Mouse (Mus musculus): ENCODE data around the gene H2-D1. TPM values are rescaled to one million over a fixed set of nuclear protein-coding genes. Genes with fewer than 3 reads are reported as not detected.

H2-D1 gene
- polyA plus RNA-seq, 1 experiment from 2014 or later = 46.0 TPM

- no peak for ATAC-seq (ENCODE audit: low FRiP score)
- no peak overlapping the region for H3K27ac ChIP-seq
- 87% methylated on average over 18 of the region's 18 CpGs for WGBS
- H3K4me3 ChIP-seq = no peak overlapping the region
- H3K36me3 ChIP-seq = peaks cover 65% of the 10 kb centered on the region
- H3K4me2 ChIP-seq (replicated peaks) = no peak overlapping the region
- H3K4me1 ChIP-seq = peaks cover under 1% of the 10 kb centered on the region; the same call in 1 of the 2 replicates
- no peak overlapping the region for H3K9ac ChIP-seq
- H3K27me3 ChIP-seq = no peaks in the 10 kb centered on the region
- no peaks in the 10 kb centered on the region for H3K9me3 ChIP-seq (replicated peaks)
Observed at GRCm38 (mm10) chr17:35252619-35253292, 9.8 kb upstream of the H2-D1 start.

DNA sequence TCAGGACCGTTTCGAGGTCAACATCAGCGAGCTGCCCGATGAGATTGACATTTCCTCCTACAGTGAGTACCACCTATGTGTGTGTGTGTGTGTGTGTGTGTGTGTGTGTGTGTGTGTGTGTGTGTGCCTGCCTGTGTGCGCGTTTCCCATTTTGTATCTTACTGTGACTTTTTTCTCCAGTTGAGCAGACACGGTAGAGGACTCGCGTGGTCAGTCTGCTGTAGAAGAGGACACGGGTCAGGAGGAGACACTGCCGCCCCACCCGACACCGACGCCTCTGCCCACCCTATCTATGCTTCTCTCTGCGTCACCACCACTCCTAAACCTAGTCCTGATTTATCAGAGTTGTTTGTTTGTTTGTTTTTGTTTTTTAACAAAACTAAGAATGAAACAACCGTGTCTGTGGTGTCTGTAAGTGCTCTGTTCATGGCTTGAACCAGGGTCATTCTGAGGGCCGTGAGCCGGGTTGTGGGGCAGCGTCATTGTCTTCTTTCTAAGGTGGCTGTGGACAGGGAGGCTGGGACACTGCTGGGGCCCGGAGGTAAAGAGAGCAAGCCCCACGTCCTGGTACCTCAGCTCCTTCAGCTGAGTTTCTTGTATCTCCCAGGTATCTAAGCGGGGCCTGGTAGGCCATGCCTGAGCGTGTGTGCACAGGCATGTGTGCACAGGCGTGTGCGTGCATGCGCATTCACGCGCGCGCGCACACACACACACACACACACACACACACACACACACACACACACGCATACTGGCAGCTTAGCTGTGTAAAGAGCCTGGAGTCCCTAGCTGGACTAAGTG is 9.0 kb upstream of the H2-D1 start:
- H3K27ac ChIP-seq = no peak overlapping the region
- no peak overlapping the region for H3K4me3 ChIP-seq
- no peak overlapping the region for H3K4me2 ChIP-seq (replicated peaks)
- no peaks in the 10 kb centered on the region for H3K9me3 ChIP-seq (replicated peaks)
- no peak for ATAC-seq (ENCODE audit: low FRiP score)
- H3K9ac ChIP-seq = no peak overlapping the region
- 88% methylated on average over 32 of the region's 32 CpGs for WGBS
- no peaks in the 10 kb centered on the region for H3K27me3 ChIP-seq
- H3K4me1 ChIP-seq = peaks cover 3% of the 10 kb centered on the region
- H3K36me3 ChIP-seq = peaks cover 57% of the 10 kb centered on the region

GRCm38 (mm10) chr17:35254241-35255098 is 8.1 kb upstream of the H2-D1 start:
- Histone ChIP-seq H3K27ac (no peak overlapping the region), H3K4me2 (replicated peaks) (no peak overlapping the region), H3K9ac (no peak overlapping the region), H3K9me3 (replicated peaks) (no peaks in the 10 kb centered on the region), H3K4me1 (peaks cover 3% of the 10 kb centered on the region), H3K4me3 (no peak overlapping the region), H3K27me3 (0 out of 2 replicates have a peak, but pooled peaks cover 2% of the 10 kb centered on the region), H3K36me3 (peaks cover 48% of the 10 kb centered on the region)
- peak; percentile 26; the same call in 1 of the 2 replicates for ATAC-seq (ENCODE audit: low FRiP score)
- WGBS = 58% methylated on average over 11 of the region's 11 CpGs

GRCm38 (mm10) chr17:35255301-35255700 is 7.2 kb upstream of the H2-D1 start:
- Histone ChIP-seq H3K27ac (no peak overlapping the region), H3K4me2 (replicated peaks) (no peak overlapping the region), H3K27me3 (0 out of 2 replicates have a peak, but pooled peaks cover 8% of the 10 kb centered on the region), H3K4me3 (no peak overlapping the region), H3K36me3 (peaks cover 39% of the 10 kb centered on the region), H3K9ac (no peak overlapping the region; the same call in 1 of the 2 replicates), H3K9me3 (replicated peaks) (no peaks in the 10 kb centered on the region), H3K4me1 (peaks cover 3% of the 10 kb centered on the region)
- ATAC-seq (ENCODE audit: low FRiP score) = no peak
- WGBS = 79% methylated on average over 3 of the region's 3 CpGs

DNA sequence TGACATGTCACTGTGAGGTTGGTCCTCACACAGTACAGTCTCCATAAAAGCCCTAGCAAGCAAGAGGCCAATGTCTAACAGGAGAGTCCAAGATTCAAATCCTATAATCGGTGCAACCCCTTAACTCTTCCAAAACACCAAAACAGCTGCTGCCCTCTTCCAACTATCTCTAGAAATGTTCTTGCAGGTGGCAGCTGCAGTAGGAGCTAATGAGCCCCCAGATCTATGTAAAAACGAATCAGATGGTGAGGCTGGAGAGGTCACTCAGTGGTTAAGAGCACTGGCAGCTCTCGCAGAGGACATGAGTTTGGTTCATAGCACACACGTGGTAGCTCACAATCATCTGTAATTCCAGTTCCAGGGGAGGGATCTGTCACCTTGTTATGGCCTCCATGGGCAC is 6.8 kb upstream of the H2-D1 start:
- Histone ChIP-seq H3K36me3 (peaks cover 35% of the 10 kb centered on the region), H3K4me3 (no peak overlapping the region), H3K9ac (no peak overlapping the region; the same call in 1 of the 2 replicates), H3K9me3 (replicated peaks) (no peaks in the 10 kb centered on the region), H3K4me1 (peaks cover 3% of the 10 kb centered on the region), H3K27me3 (0 out of 2 replicates have a peak, but pooled peaks cover 8% of the 10 kb centered on the region), H3K4me2 (replicated peaks) (no peak overlapping the region), H3K27ac (no peak overlapping the region)
- ATAC-seq (ENCODE audit: low FRiP score) = no peak
- 65% methylated on average over 4 of the region's 4 CpGs for WGBS

DNA sequence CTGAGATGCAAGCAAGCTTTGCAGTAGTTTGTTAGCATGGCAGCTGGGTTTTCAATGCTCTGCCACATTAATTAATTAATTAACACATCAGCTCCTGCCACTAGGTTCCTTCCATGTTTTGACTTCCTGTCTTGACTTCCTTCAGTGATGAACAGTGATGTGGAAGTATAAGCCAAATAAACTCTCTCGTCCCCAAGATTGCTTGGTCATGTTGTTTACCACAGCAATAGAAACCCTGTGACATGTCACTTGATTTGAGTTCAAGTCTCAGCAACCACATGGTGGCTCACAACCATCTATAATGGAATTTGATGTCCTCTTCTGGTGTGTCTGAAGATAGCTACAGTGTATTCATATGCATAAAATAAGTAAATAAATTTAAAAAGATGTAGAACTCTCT is 5.2 kb upstream of the H2-D1 start:
- Histone ChIP-seq H3K27ac (no peak overlapping the region), H3K4me2 (replicated peaks) (no peak overlapping the region), H3K4me3 (no peak overlapping the region), H3K4me1 (peaks cover 3% of the 10 kb centered on the region), H3K9me3 (replicated peaks) (no peaks in the 10 kb centered on the region), H3K27me3 (peaks cover 18% of the 10 kb centered on the region; the same call in 1 of the 2 replicates), H3K36me3 (peaks cover 20% of the 10 kb centered on the region), H3K9ac (no peak overlapping the region)
- WGBS = 84% methylated on average over 1 of the region's 1 CpGs
- no peak for ATAC-seq (ENCODE audit: low FRiP score)

GRCm38 (mm10) chr17:35257824-35258491 is 4.6 kb upstream of the H2-D1 start:
- Histone ChIP-seq H3K4me1 (peaks cover 6% of the 10 kb centered on the region), H3K9me3 (replicated peaks) (no peaks in the 10 kb centered on the region), H3K9ac (peak overlapping the region; percentile 36), H3K4me3 (peak overlapping the region; percentile 10; the same call in 1 of the 2 replicates), H3K27ac (no peak overlapping the region), H3K27me3 (peaks cover 21% of the 10 kb centered on the region), H3K4me2 (replicated peaks) (peak overlapping the region; percentile 34), H3K36me3 (peaks cover 14% of the 10 kb centered on the region)
- no peak for ATAC-seq (ENCODE audit: low FRiP score)
- 13% methylated on average over 17 of the region's 17 CpGs for WGBS

DNA sequence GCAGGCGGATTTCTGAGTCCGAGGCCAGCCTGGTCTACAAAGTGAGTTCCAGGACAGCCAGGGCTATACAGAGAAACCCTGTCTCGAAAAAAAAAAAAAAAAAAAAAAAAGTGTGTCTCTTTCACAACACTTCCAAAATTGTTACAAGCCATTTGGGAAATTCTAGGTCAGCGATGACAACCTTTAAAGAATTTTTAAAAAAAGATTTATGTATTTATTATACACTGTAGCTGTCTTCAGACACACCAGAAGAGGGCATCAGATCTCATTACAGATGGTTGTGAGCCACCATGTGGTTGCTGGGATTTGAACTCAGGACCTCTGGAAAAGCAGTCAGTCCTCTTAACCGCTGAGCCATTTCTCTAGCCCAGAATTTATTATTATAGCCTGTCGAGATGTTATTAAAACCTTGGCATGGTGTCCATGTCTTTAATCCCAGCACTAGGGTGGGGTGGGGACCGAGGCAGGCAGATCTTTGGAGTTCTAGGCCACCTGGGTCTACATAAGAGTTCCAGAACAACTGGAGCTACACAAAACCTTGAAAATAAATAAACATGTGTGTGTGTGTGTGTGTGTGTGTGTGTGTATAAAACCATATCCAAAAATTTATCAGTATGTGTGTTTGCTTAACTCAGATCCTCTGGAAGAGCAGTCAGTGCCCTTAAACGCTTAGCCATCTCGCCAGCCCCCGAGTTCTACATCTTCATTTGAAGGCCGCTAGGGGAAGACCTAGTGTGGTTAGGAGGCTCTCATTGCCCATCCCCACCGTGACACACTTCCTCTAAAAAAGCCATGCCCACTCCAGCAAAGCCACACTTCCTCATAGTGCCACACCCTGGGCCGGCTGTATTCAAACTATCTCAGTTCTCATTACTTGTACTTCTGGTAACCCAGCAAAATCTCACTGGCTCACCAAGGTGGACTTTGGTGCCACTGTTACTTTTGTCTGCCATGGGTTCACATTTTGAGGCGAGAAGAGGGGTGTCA is 3.7 kb upstream of the H2-D1 start:
- H3K9ac ChIP-seq = no peak overlapping the region
- no peak overlapping the region for H3K4me2 ChIP-seq (replicated peaks)
- no peaks in the 10 kb centered on the region for H3K9me3 ChIP-seq (replicated peaks)
- H3K4me3 ChIP-seq = no peak overlapping the region
- ATAC-seq (ENCODE audit: low FRiP score) = no peak
- peaks cover 25% of the 10 kb centered on the region for H3K27me3 ChIP-seq
- H3K4me1 ChIP-seq = peaks cover 10% of the 10 kb centered on the region
- H3K36me3 ChIP-seq = peaks cover 6% of the 10 kb centered on the region
- WGBS = 67% methylated on average over 13 of the region's 14 CpGs
- H3K27ac ChIP-seq = no peak overlapping the region

DNA sequence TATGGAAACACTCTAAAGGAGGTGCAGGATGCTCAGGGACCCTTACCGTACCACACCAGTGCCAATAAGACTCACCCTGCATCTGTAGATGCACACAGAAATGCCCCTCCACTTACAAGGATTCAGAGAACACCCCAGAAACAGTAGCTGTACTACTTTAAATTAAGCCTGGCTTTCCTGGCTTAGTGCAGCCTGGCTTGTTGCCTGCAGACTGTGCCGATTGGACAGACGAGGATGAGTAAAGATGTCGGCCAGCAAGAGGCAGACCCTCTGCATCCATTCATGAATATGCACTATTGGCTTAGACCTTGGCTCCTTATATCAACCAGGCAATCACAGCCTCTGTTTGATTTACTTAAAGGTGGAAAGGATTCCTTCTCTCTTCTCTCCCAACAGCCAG is 2.9 kb upstream of the H2-D1 start:
- Histone ChIP-seq H3K9ac (no peak overlapping the region), H3K9me3 (replicated peaks) (no peaks in the 10 kb centered on the region), H3K4me2 (replicated peaks) (no peak overlapping the region), H3K27ac (no peak overlapping the region), H3K36me3 (no peaks in the 10 kb centered on the region), H3K27me3 (peaks cover 34% of the 10 kb centered on the region), H3K4me1 (peaks cover 12% of the 10 kb centered on the region), H3K4me3 (no peak overlapping the region)
- no peak for ATAC-seq (ENCODE audit: low FRiP score)
- 76% methylated on average over 4 of the region's 4 CpGs for WGBS

DNA sequence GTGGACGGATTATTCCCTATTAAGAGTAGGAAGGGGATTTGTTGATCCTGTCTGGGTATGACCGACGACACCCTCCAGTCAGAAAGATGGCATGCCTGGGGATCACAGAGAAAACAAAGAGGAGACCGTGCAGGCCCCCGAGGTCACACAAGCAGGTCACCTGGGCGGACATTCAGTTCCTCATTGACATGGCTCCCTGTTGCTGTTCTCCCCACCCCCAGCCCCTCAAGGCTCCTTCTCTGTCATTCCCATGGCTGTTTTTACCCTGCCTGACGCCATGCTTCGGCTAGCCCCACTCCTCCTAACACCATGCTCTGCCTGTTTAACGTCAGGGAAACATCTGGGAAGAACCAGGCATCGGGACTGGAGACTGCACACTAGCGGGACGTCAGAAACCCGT is 879 bp upstream of the H2-D1 start:
- no peak overlapping the region for H3K9ac ChIP-seq
- WGBS = 65% methylated on average over 13 of the region's 13 CpGs
- peaks cover 39% of the 10 kb centered on the region for H3K27me3 ChIP-seq
- H3K4me1 ChIP-seq = peaks cover 12% of the 10 kb centered on the region
- H3K36me3 ChIP-seq = no peaks in the 10 kb centered on the region
- H3K9me3 ChIP-seq (replicated peaks) = no peaks in the 10 kb centered on the region
- H3K27ac ChIP-seq = no peak overlapping the region
- no peak for ATAC-seq (ENCODE audit: low FRiP score)
- no peak overlapping the region for H3K4me3 ChIP-seq
- no peak overlapping the region for H3K4me2 ChIP-seq (replicated peaks)

DNA sequence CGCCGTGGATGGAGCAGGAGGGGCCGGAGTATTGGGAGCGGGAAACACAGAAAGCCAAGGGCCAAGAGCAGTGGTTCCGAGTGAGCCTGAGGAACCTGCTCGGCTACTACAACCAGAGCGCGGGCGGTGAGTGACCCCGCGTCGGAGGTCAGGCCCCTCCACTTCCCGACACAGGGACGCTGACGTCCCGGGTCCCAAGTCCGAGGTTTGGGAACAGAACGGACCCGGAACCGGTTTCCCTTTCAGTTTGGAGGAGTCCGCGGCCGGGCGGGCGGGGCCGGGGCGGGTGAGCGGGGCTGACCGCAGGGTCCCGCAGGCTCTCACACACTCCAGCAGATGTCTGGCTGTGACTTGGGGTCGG is 973 bp downstream of the H2-D1 start:
- 3% methylated on average over 31 of the region's 31 CpGs for WGBS
- peak overlapping the region; percentile 79 for H3K9ac ChIP-seq
- H3K4me2 ChIP-seq (replicated peaks) = peak overlapping the region; percentile 94
- no peaks in the 10 kb centered on the region for H3K9me3 ChIP-seq (replicated peaks)
- peaks cover 9% of the 10 kb centered on the region for H3K4me1 ChIP-seq
- peaks cover 42% of the 10 kb centered on the region for H3K27me3 ChIP-seq
- peak; percentile 23; the same call in 1 of the 2 replicates for ATAC-seq (ENCODE audit: low FRiP score)
- no peak overlapping the region for H3K27ac ChIP-seq
- peak overlapping the region; percentile 73 for H3K4me3 ChIP-seq
- H3K36me3 ChIP-seq = no peaks in the 10 kb centered on the region

Measured in hindbrain, embryonic 12.5 days (tissue).